Mouse (Mus musculus) forebrain, embryonic 13.5 days (tissue): ENCODE data around the gene Trmt2a. TPM values are rescaled to one million over a fixed set of nuclear protein-coding genes. Genes with fewer than 3 reads are reported as not detected.

Source experiments
- ATAC-seq: fragments of 200-750 bp; cut with Nextera tagmentation; 2 replicates; pipeline ENCODE4 v1.8.0; 2017
- H3K27ac ChIP-seq: fragments of 300-500 bp; sonication (generic); 2 replicates; pipeline ENCODE4 v1.5.1; 2015; ENCODE audit warnings: inconsistent platforms, mild to moderate bottlenecking, moderate library complexity
- H3K27me3 ChIP-seq: fragments of 300-500 bp; sonication (generic); 2 replicates; pipeline ENCODE4 v1.6.1; 2015; ENCODE audit warnings: mild to moderate bottlenecking, inconsistent platforms
- H3K36me3 ChIP-seq: fragments of 300-500 bp; sonication (generic); 2 replicates; pipeline ENCODE4 v1.6.1; 2015; ENCODE audit warnings: mild to moderate bottlenecking, inconsistent platforms; ENCODE audit not compliant: poor library complexity, severe bottlenecking
- H3K4me1 ChIP-seq: fragments of 300-500 bp; sonication (generic); 2 replicates; pipeline ENCODE4 v1.6.1; 2015; ENCODE audit warnings: inconsistent platforms
- H3K4me2 ChIP-seq: fragments of 300-500 bp; sonication (generic); 2 replicates; pipeline ENCODE4 v1.6.1; 2015; ENCODE audit warnings: inconsistent platforms, mild to moderate bottlenecking, moderate library complexity
- H3K4me3 ChIP-seq: fragments of 300-500 bp; sonication (generic); 2 replicates; pipeline ENCODE4 v1.5.1; 2015; ENCODE audit warnings: mild to moderate bottlenecking, inconsistent platforms
- H3K9ac ChIP-seq: fragments of 300-500 bp; sonication (generic); 2 replicates; pipeline ENCODE4 v1.6.1; 2015; ENCODE audit warnings: mild to moderate bottlenecking, inconsistent platforms
- H3K9me3 ChIP-seq: fragments of 300-500 bp; sonication (generic); replicated peaks from 2 replicates; pipeline ENCODE4 v1.6.1; 2016; ENCODE audit warnings: inconsistent platforms
- WGBS: fragments of 180-500 bp; shearing (Covaris S2); methylation state at CpG from one replicate; pipeline ENCODE4 v1.1.7; 2015; 5-methylcytosine and 5-hydroxymethylcytosine counted together
- polyA plus RNA-seq: library from polyadenylated mRNA; unstranded; fragments of >200 nt; fragmentation: Nextera tagmentation; extraction: Ambion mirVana; gene quantifications from 2 replicates; pipeline ENCODE4 v1.2.1, GENCODE M21; 2015

Trmt2a gene
- 116 and 126 TPM in 2 replicates for polyA plus RNA-seq

DNA sequence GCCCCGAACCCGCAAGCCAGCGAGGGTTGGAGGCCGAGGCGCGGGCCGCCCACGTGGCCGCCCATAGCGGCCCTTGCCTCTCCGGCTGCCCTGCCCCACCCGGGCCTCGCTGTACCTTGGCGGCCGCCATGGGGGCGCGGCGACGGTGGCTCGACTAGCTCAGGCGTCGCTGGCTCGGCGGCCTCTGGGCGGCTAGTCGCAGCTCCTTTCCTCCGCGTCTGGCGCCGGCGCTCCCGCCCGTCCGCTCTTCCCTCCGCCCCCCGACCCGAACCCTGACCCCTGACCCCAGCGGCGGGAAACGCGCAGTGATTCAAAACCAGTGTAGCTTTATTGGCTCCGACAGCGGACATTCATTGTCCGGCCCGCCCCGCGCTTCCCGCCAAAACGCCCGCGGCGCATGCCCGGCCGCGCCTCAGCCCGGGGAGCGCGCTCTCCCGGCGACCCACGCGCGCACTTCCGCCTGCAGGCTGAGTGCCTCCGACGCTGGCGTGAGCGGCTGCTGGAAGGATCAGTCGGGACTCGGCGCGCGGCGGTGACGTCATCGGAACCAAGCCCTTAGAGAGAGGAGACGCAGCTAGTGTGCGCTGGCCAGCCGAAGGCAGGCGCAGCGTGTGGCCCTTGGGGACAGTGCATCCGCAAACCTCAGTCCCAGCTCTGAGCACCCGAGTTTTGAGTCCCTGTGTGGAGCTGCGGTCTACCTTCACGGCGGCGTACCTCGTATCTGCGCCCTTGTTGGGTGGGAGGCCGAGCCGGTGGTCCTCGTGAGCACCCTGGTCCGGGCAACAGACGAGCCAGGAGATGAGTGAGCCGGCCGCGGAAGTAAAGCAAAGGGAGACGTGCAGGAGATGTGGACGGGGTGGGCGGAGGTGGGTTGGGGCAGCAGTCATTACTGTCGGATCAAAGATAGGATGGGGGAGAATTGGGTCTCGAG, at the start of gene Trmt2a, which contains the start of gene Ranbp1:
Gene Trmt2a, plus strand, starts transcription at position 247 of the 931 bp plus-strand sequence.
Gene Ranbp1, minus strand, starts transcription at position 300 of the 931 bp plus-strand sequence.
- Histone ChIP-seq H3K4me1 (peaks cover 48% of the 10 kb centered on the region), H3K27ac (peak within 1 kb of the TSS; percentile 89), H3K9me3 (no peaks in the 10 kb centered on the region), H3K9ac (peak within 1 kb of the TSS; percentile 92), H3K36me3 (peaks cover 69% of the 10 kb centered on the region), H3K27me3 (no peaks in the 10 kb centered on the region), H3K4me3 (peak within 1 kb of the TSS; percentile 97), H3K4me2 (peak within 1 kb of the TSS; percentile 98)
- ATAC-seq, result peak; percentile 96
- under 1% methylated on average over 101 of the region's 102 CpGs for WGBS

GRCm38 (mm10) chr16:18200062-18200461, 48.4 kb upstream of the Trmt2a start:
- Histone ChIP-seq H3K4me1 (peaks cover 38% of the 10 kb centered on the region), H3K36me3 (no peaks in the 10 kb centered on the region), H3K27ac (no peak overlapping the region), H3K9ac (no peak overlapping the region), H3K9me3 (no peaks in the 10 kb centered on the region), H3K4me3 (no peak overlapping the region), H3K4me2 (no peak overlapping the region), H3K27me3 (no peaks in the 10 kb centered on the region)
- ATAC-seq, result no peak
- WGBS, result 86% methylated on average over 2 of the region's 2 CpGs

GRCm38 (mm10) chr16:18201620-18202019, 46.9 kb upstream of the Trmt2a start:
- ATAC-seq, result no peak
- H3K27me3 ChIP-seq, result no peaks in the 10 kb centered on the region
- H3K4me2 ChIP-seq, result no peak overlapping the region
- H3K4me1 ChIP-seq, result peaks cover 26% of the 10 kb centered on the region
- H3K27ac ChIP-seq, result no peak overlapping the region
- no peaks in the 10 kb centered on the region for H3K9me3 ChIP-seq
- H3K9ac ChIP-seq, result no peak overlapping the region
- 36% methylated on average over 1 of the region's 1 CpGs for WGBS
- H3K4me3 ChIP-seq, result no peak overlapping the region
- no peaks in the 10 kb centered on the region for H3K36me3 ChIP-seq

DNA sequence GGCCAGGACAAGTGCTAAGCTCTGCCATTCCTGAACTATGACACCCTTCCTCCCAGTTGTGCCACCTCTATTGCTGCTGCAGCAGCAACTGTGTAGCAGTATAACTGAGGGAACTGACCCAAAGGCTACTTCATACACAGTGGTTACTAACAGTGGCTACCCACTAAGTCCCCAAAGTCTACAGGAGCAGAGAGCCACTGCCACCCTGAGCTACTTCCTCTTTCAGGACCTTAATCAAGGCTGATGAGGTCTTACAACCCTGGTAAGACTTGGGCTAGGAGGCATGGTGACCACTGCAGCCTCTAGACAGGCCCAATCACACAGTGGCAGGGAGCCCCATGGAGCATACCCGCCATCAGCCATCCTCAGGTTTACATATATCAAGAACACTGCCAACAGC, 46.4 kb upstream of the Trmt2a start:
- Histone ChIP-seq H3K27me3 (no peaks in the 10 kb centered on the region), H3K4me1 (peaks cover 24% of the 10 kb centered on the region), H3K4me3 (no peak overlapping the region), H3K9me3 (no peaks in the 10 kb centered on the region), H3K4me2 (no peak overlapping the region), H3K27ac (no peak overlapping the region), H3K36me3 (no peaks in the 10 kb centered on the region), H3K9ac (no peak overlapping the region)
- no peak for ATAC-seq
- 94% methylated on average over 1 of the region's 1 CpGs for WGBS

- ATAC-seq, result no peak
- H3K4me1 ChIP-seq, result peaks cover 16% of the 10 kb centered on the region
- H3K4me3 ChIP-seq, result no peak overlapping the region
- H3K36me3 ChIP-seq, result no peaks in the 10 kb centered on the region
- H3K9me3 ChIP-seq, result no peaks in the 10 kb centered on the region
- H3K27ac ChIP-seq, result no peak overlapping the region
- no peak overlapping the region for H3K4me2 ChIP-seq
- no peaks in the 10 kb centered on the region for H3K27me3 ChIP-seq
- 66% methylated on average over 7 of the region's 7 CpGs for WGBS
- peak overlapping the region; percentile 32; the same call in 1 of the 2 replicates for H3K9ac ChIP-seq
Observed at GRCm38 (mm10) chr16:18203430-18204091, 44.9 kb upstream of the Trmt2a start.

- H3K4me3 ChIP-seq, result no peak overlapping the region
- WGBS, result 23% methylated on average over 8 of the region's 8 CpGs
- H3K27me3 ChIP-seq, result no peaks in the 10 kb centered on the region
- H3K36me3 ChIP-seq, result no peaks in the 10 kb centered on the region
- H3K4me1 ChIP-seq, result peaks cover 37% of the 10 kb centered on the region
- no peak overlapping the region for H3K4me2 ChIP-seq
- H3K9ac ChIP-seq, result no peak overlapping the region
- ATAC-seq, result no peak
- no peaks in the 10 kb centered on the region for H3K9me3 ChIP-seq
- H3K27ac ChIP-seq, result no peak overlapping the region
Observed at GRCm38 (mm10) chr16:18210701-18211416, 37.6 kb upstream of the Trmt2a start.

GRCm38 (mm10) chr16:18211417-18212171, 36.9 kb upstream of the Trmt2a start:
- WGBS, result 46% methylated on average over 10 of the region's 10 CpGs
- H3K27ac ChIP-seq, result no peak overlapping the region
- H3K9ac ChIP-seq, result no peak overlapping the region
- no peaks in the 10 kb centered on the region for H3K9me3 ChIP-seq
- H3K4me2 ChIP-seq, result 0 out of 2 replicates have a peak overlapping the region, but pooled peaks have one; percentile 7
- H3K4me3 ChIP-seq, result no peak overlapping the region
- no peaks in the 10 kb centered on the region for H3K36me3 ChIP-seq
- peaks cover 43% of the 10 kb centered on the region for H3K4me1 ChIP-seq
- ATAC-seq, result peak; percentile 31
- no peaks in the 10 kb centered on the region for H3K27me3 ChIP-seq

- H3K27me3 ChIP-seq, result no peaks in the 10 kb centered on the region
- peaks cover 43% of the 10 kb centered on the region for H3K4me1 ChIP-seq
- peak; percentile 89 for ATAC-seq
- WGBS, result 9% methylated on average over 6 of the region's 6 CpGs
- no peaks in the 10 kb centered on the region for H3K9me3 ChIP-seq
- H3K4me2 ChIP-seq, result peak overlapping the region; percentile 42
- peak overlapping the region; percentile 52 for H3K9ac ChIP-seq
- peak overlapping the region; percentile 23 for H3K4me3 ChIP-seq
- H3K27ac ChIP-seq, result peak overlapping the region; percentile 84
- H3K36me3 ChIP-seq, result no peaks in the 10 kb centered on the region
Observed at GRCm38 (mm10) chr16:18213689-18214088, 34.8 kb upstream of the Trmt2a start.

DNA sequence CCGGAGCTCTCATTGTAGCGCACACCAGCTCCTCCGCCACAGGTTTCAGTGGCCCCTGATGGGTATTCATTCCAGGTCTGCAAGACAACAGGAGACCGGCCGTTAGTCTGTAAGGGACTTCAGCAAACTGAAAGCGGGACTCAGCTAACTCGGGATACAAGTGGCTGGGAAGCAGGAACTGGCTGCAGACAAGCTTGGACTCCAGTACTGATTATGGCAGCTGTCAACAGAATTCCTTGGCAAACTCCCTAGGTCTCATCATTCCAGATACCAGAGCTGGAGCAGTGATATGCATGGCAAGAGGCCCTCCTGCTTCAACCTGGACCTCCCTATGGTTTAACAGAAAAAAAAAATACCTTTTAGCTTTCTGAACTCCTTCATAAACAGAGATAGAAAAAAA, 33.6 kb upstream of the Trmt2a start:
- Histone ChIP-seq H3K27me3 (no peaks in the 10 kb centered on the region), H3K4me2 (peak overlapping the region; percentile 42), H3K27ac (peak overlapping the region; percentile 84), H3K4me3 (peak overlapping the region; percentile 23), H3K4me1 (peaks cover 45% of the 10 kb centered on the region), H3K36me3 (no peaks in the 10 kb centered on the region), H3K9ac (peak overlapping the region; percentile 52), H3K9me3 (no peaks in the 10 kb centered on the region)
- 55% methylated on average over 7 of the region's 7 CpGs for WGBS
- ATAC-seq, result no peak

GRCm38 (mm10) chr16:18217579-18217978, 30.9 kb upstream of the Trmt2a start, which contains the start of gene Ccdc188:
Ccdc188 (plus strand) TSS chr16:18217879.
- Histone ChIP-seq H3K4me3 (no peak within 1 kb of the TSS), H3K27me3 (no peaks in the 10 kb centered on the region), H3K4me2 (no peak within 1 kb of the TSS), H3K27ac (no peak within 1 kb of the TSS), H3K9ac (no peak within 1 kb of the TSS), H3K4me1 (peaks cover 41% of the 10 kb centered on the region), H3K9me3 (no peaks in the 10 kb centered on the region), H3K36me3 (peaks cover 18% of the 10 kb centered on the region)
- 82% methylated on average over 4 of the region's 4 CpGs for WGBS
- no peak for ATAC-seq

DNA sequence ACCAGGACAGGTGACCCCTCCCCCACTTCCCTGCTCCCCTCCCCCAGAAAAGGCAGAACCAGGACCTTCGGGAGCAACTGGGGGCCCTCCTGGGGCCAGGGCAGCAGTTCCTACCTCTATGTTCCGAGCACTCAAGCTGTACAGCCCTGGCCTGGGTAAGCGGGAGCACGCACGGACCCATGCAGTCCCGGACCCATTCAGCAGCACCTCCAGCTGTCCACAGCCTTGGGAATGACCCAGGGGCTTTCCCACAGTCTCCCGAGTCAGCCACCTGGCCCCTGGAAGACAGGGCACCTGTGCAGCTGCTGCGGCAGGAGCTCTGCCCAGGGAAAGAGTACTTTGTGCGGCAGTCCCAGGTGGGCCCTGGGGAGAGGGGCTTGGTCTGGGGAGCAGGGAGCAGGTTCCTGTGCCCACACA, 29.9 kb upstream of the Trmt2a start:
- H3K36me3 ChIP-seq, result peaks cover 28% of the 10 kb centered on the region
- H3K4me3 ChIP-seq, result no peak overlapping the region
- H3K9me3 ChIP-seq, result no peaks in the 10 kb centered on the region
- 72% methylated on average over 9 of the region's 9 CpGs for WGBS
- H3K27me3 ChIP-seq, result no peaks in the 10 kb centered on the region
- H3K9ac ChIP-seq, result no peak overlapping the region
- no peak overlapping the region for H3K4me2 ChIP-seq
- no peak for ATAC-seq
- peaks cover 31% of the 10 kb centered on the region for H3K4me1 ChIP-seq
- no peak overlapping the region for H3K27ac ChIP-seq
